Mouse (Mus musculus): ENCODE data around the gene Duox2. TPM values are rescaled to one million over a fixed set of nuclear protein-coding genes. Genes with fewer than 3 reads are reported as not detected.
A peak's percentile ranks its signal among the peaks of the same experiment; 100 is the strongest.

The Duox2 gene
- polyA plus RNA-seq, 1 experiment = not detected

DNA sequence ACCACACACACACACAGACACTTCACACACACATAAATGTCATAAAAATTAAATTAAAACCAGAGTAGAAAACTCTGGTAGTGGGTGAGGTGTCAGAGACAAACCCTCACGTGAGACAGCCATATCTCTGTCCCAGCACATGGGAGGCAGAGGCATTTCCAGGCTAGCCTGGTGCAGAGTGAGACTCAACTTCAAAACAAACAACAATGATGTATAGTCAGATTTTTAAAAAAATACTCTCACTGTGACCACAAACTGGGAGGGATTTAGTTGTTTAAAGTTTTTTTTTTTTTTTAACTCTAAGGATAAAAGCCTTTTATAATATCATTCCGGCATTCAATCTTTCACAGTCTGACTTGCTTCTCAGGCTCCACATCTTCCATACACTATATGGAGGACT, 27.1 kb upstream of the Duox2 start:
- Histone ChIP-seq H3K27ac (ENCODE audit: control insufficient read depth, insufficient read depth, low read depth, low read length, poor library complexity) (no peak overlapping the region), H3K4me3 (replicated peaks; ENCODE audit: control insufficient read depth, low read depth, low read length) (no peak overlapping the region), H3K4me1 (ENCODE audit: control insufficient read depth, insufficient read depth, low read length) (no peaks in the 10 kb centered on the region)
- TF ChIP-seq POLR2A (IDR thresholded peaks at IDR 0.05; ENCODE audit: borderline replicate concordance, control insufficient read depth, low read depth, low read length) (no peak), CTCF (IDR thresholded peaks at IDR 0.05; ENCODE audit: control insufficient read depth, insufficient read depth, low read length) (no peak)
- WGBS = 73% methylated on average over 2 of the region's 2 CpGs

GRCm38 (mm10) chr2:122324586-122324985, 26.3 kb upstream of the Duox2 start:
- 76% methylated on average over 3 of the region's 3 CpGs for WGBS
- Histone ChIP-seq H3K4me3 (replicated peaks; ENCODE audit: control insufficient read depth, low read depth, low read length) (no peak overlapping the region), H3K27ac (ENCODE audit: control insufficient read depth, insufficient read depth, low read depth, low read length, poor library complexity) (no peak overlapping the region), H3K4me1 (ENCODE audit: control insufficient read depth, insufficient read depth, low read length) (no peaks in the 10 kb centered on the region)
- no peak for TF ChIP-seq CTCF (IDR thresholded peaks at IDR 0.05; ENCODE audit: control insufficient read depth, insufficient read depth, low read length)
- TF ChIP-seq POLR2A (IDR thresholded peaks at IDR 0.05; ENCODE audit: borderline replicate concordance, control insufficient read depth, low read depth, low read length) = no peak

GRCm38 (mm10) chr2:122323960-122324359, 25.7 kb upstream of the Duox2 start:
- Histone ChIP-seq H3K4me3 (replicated peaks; ENCODE audit: control insufficient read depth, low read depth, low read length) (no peak overlapping the region), H3K27ac (ENCODE audit: control insufficient read depth, insufficient read depth, low read depth, low read length, poor library complexity) (no peak overlapping the region), H3K4me1 (ENCODE audit: control insufficient read depth, insufficient read depth, low read length) (no peaks in the 10 kb centered on the region)
- TF ChIP-seq POLR2A (IDR thresholded peaks at IDR 0.05; ENCODE audit: borderline replicate concordance, control insufficient read depth, low read depth, low read length) (no peak), CTCF (IDR thresholded peaks at IDR 0.05; ENCODE audit: control insufficient read depth, insufficient read depth, low read length) (no peak)
- 59% methylated on average over 3 of the region's 3 CpGs for WGBS

DNA sequence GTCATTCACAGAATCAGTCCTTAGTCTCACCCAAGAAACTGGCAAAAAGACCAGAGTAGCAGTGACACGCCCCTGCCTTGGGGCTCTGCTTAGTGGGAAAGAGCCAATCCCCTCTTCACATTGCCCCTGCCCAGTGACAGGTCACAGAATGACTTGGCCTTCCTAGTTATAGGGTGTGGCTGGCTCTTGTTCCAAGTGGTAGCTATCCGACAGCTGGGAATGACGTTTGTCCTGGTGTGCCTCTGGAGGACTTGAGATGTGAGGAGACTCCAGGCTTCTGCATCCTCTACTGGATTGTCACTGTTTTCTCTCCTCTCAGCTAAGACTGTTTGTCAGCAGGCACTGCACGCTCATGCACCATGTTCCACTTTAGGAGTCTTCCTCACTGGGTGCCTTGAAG, 19.1 kb upstream of the Duox2 start:
- WGBS = 67% methylated on average over 4 of the region's 4 CpGs
- Histone ChIP-seq H3K4me1 (ENCODE audit: control insufficient read depth, insufficient read depth, low read length) (no peaks in the 10 kb centered on the region), H3K4me3 (replicated peaks; ENCODE audit: control insufficient read depth, low read depth, low read length) (no peak overlapping the region), H3K27ac (ENCODE audit: control insufficient read depth, insufficient read depth, low read depth, low read length, poor library complexity) (no peak overlapping the region)
- no peak for TF ChIP-seq POLR2A (IDR thresholded peaks at IDR 0.05; ENCODE audit: borderline replicate concordance, control insufficient read depth, low read depth, low read length)
- TF ChIP-seq CTCF (IDR thresholded peaks at IDR 0.05; ENCODE audit: control insufficient read depth, insufficient read depth, low read length) = no peak

DNA sequence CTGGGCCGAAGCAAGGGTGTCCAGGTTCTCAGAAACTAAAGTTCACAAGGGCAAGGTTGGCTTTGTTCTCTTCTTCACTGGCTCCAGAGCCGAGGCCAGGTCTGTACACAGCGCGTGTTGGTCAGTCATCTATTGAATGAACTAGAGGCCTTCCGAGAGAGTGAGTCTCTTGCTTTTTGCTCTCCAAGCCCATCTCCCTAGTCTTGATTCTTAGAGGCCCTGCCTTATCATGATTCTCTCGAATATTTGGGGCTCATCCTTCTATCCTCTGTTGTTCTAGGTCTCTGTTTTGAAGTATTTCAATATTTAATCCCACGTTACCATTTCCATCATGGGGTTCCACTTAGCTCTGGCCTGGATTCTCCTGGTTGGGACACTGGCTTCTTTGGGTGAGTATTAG, 17.1 kb upstream of the Duox2 start, which contains the start of gene Duox1:
Duox1 (plus strand) TSS at position 301 of the 400 bp plus-strand sequence.
- Histone ChIP-seq H3K4me3 (replicated peaks; ENCODE audit: control insufficient read depth, low read depth, low read length) (no peak within 1 kb of the TSS), H3K4me1 (ENCODE audit: control insufficient read depth, insufficient read depth, low read length) (no peaks in the 10 kb centered on the region), H3K27ac (ENCODE audit: control insufficient read depth, insufficient read depth, low read depth, low read length, poor library complexity) (no peak within 1 kb of the TSS)
- no peak for TF ChIP-seq CTCF (IDR thresholded peaks at IDR 0.05; ENCODE audit: control insufficient read depth, insufficient read depth, low read length)
- 76% methylated on average over 7 of the region's 7 CpGs for WGBS

GRCm38 (mm10) chr2:122313536-122313935, 15.3 kb upstream of the Duox2 start, which contains the start of gene Duoxa1:
TSS of gene Duoxa1 (minus strand) at chr2:122313730.
- no peak within 1 kb of the TSS for H3K4me3 ChIP-seq (replicated peaks; ENCODE audit: control insufficient read depth, low read depth, low read length)
- WGBS = 10% methylated on average over 24 of the region's 24 CpGs
- no peak for TF ChIP-seq CTCF (IDR thresholded peaks at IDR 0.05; ENCODE audit: control insufficient read depth, insufficient read depth, low read length)
- no peak for TF ChIP-seq POLR2A (IDR thresholded peaks at IDR 0.05; ENCODE audit: borderline replicate concordance, control insufficient read depth, low read depth, low read length)
- H3K27ac ChIP-seq (ENCODE audit: control insufficient read depth, insufficient read depth, low read depth, low read length, poor library complexity) = no peak within 1 kb of the TSS
- H3K4me1 ChIP-seq (ENCODE audit: control insufficient read depth, insufficient read depth, low read length) = no peaks in the 10 kb centered on the region

- whole genome bisulfite sequencing = 4% methylated on average over 27 of the region's 27 CpGs
- TF ChIP-seq POLR2A (IDR thresholded peaks at IDR 0.05; ENCODE audit: borderline replicate concordance, control insufficient read depth, low read depth, low read length) = no peak
- peak; percentile 74 for TF ChIP-seq CTCF (IDR thresholded peaks at IDR 0.05; ENCODE audit: control insufficient read depth, insufficient read depth, low read length)
- H3K4me1 ChIP-seq (ENCODE audit: control insufficient read depth, insufficient read depth, low read length) = no peaks in the 10 kb centered on the region
- no peak overlapping the region for H3K4me3 ChIP-seq (replicated peaks; ENCODE audit: control insufficient read depth, low read depth, low read length)
- no peak overlapping the region for H3K27ac ChIP-seq (ENCODE audit: control insufficient read depth, insufficient read depth, low read depth, low read length, poor library complexity)
Observed at GRCm38 (mm10) chr2:122312722-122313417, 14.6 kb upstream of the Duox2 start.

- Histone ChIP-seq H3K4me1 (ENCODE audit: control insufficient read depth, insufficient read depth, low read length) (no peaks in the 10 kb centered on the region), H3K4me3 (replicated peaks; ENCODE audit: control insufficient read depth, low read depth, low read length) (no peak overlapping the region), H3K27ac (ENCODE audit: control insufficient read depth, insufficient read depth, low read depth, low read length, poor library complexity) (no peak overlapping the region)
- 66% methylated on average over 2 of the region's 2 CpGs for WGBS
- TF ChIP-seq CTCF (IDR thresholded peaks at IDR 0.05; ENCODE audit: control insufficient read depth, insufficient read depth, low read length) (no peak), POLR2A (IDR thresholded peaks at IDR 0.05; ENCODE audit: borderline replicate concordance, control insufficient read depth, low read depth, low read length) (no peak)
Observed at GRCm38 (mm10) chr2:122311561-122311960, 13.3 kb upstream of the Duox2 start.

DNA sequence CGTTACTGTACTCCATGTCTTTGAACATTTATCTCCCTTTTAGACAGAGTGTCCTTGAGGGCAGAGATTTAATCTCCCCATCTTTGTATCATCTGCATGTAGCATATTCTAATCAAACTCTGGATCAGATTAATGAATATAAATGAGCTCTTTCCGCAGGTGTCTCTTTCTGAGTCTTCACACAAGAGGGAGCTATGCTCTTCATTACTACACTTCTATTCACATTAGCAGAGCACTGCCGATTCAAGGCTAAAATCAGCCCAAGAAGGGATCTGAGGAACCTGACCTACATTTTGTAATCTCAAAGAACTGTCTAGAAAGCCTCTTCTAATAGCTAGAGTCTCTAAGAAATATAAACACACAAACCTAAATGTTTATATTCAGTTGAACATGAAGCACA, 11.4 kb upstream of the Duox2 start:
- TF ChIP-seq CTCF (IDR thresholded peaks at IDR 0.05; ENCODE audit: control insufficient read depth, insufficient read depth, low read length) (no peak), POLR2A (IDR thresholded peaks at IDR 0.05; ENCODE audit: borderline replicate concordance, control insufficient read depth, low read depth, low read length) (no peak)
- H3K4me3 ChIP-seq (replicated peaks; ENCODE audit: control insufficient read depth, low read depth, low read length) = no peak overlapping the region
- H3K4me1 ChIP-seq (ENCODE audit: control insufficient read depth, insufficient read depth, low read length) = no peaks in the 10 kb centered on the region
- WGBS = 33% methylated on average over 3 of the region's 3 CpGs
- H3K27ac ChIP-seq (ENCODE audit: control insufficient read depth, insufficient read depth, low read depth, low read length, poor library complexity) = no peak overlapping the region
